Comparison of ENCODE assay signal across 11 mouse cellular contexts in the genomic region with DNA sequence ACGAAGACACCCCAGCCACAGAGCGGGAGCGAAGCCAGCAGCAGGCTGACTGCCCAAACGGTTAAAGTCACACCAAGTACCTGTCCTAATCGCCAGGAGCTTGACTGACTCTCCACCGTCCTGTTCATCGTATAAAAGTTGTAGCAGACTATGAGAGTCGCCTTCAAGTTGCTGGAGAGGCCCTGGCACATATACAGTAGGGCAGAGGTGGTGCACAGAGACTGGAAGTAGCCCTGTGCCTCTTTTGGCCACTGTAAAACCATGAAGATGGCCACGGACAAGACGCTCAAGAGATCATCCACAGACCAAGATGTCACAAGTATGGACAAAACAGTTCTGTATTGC. TPM values are rescaled to one million over a fixed set of nuclear protein-coding genes. Genes with fewer than 3 reads are reported as not detected.
DNase-seq lines count a peak whose midpoint lies in the region; ATAC-seq and TF ChIP-seq lines count a peak whose summit lies in the region.
"Had no signal": no experiment of that assay in that cellular context is flagged by ENCODE, and none has a peak within 500 bp of the region (broad histone marks: within the 10 kb centered on the region; RNA-seq: fewer than 3 reads in every experiment).

No protein-coding gene starts in this region.

- DNase-seq in heart, postnatal 0 days (ENCODE audit: low spot score), result no peak
- no peak for DNase-seq in heart, adult 9 months (ENCODE audit: low spot score in 2 of 2)
- DNase-seq in embryonic facial prominence, embryonic 11.5 days (ENCODE audit: low spot score), result no peak
- DNase-seq in hindbrain, postnatal 0 days (ENCODE audit: low spot score), result no peak
- DNase-seq in B cell, adult 2 months, result no peak
- no peak for DNase-seq in embryo, embryonic 10 days (ENCODE audit: low spot score)
- DNase-seq: kidney, adult 18-20 months; thymus, adult 2 months had no signal

- TF ChIP-seq EP300 in heart, postnatal 0 days (IDR thresholded peaks at IDR 0.05; ENCODE audit: low read depth), result no peak

- 12% methylated on average over 10 of the region's 10 CpGs for WGBS in heart, postnatal 0 days
- WGBS in embryonic facial prominence, embryonic 11.5 days, result 15% methylated on average over 10 of the region's 10 CpGs
- WGBS in hindbrain, postnatal 0 days, result 13% methylated on average over 10 of the region's 10 CpGs

- peak overlapping the region; percentile 58 for H3K4me2 ChIP-seq in heart, postnatal 0 days (ENCODE audit: low read depth, low read length)
- H3K4me2 ChIP-seq in embryonic facial prominence, embryonic 11.5 days (ENCODE audit: low read depth, low read length), result peak overlapping the region; percentile 82
- peak overlapping the region; percentile 80 for H3K4me2 ChIP-seq in hindbrain, postnatal 0 days (ENCODE audit: low read depth, low read length)
- H3K4me2 ChIP-seq in myocyte (ENCODE audit: low read depth), result peak overlapping the region; percentile 69

- ATAC-seq in heart, postnatal 0 days (ENCODE audit: insufficient read depth, low read depth), result no peak
- no peak for ATAC-seq in embryonic facial prominence, embryonic 11.5 days (replicated peaks; ENCODE audit: insufficient number of reproducible peaks, low FRiP score, low TSS enrichment, low read depth)
- no peak; the same call in 1 of the 2 replicates for ATAC-seq in hindbrain, postnatal 0 days
- ATAC-seq in activated CD4-positive, CD25-positive, alpha-beta regulatory T cell, adult 4 months, result no peak

- H3K79me2 ChIP-seq in myocyte (ENCODE audit: control insufficient read depth, insufficient read depth), result peaks cover 5% of the 10 kb centered on the region

- peaks cover 9% of the 10 kb centered on the region; the same call in 1 of the 2 replicates for H3K27me3 ChIP-seq in heart, postnatal 0 days (ENCODE audit: control insufficient read depth, insufficient read depth, low read length)
- H3K27me3 ChIP-seq in embryonic facial prominence, embryonic 11.5 days (ENCODE audit: control insufficient read depth, insufficient read depth, low read length), result peaks cover 5% of the 10 kb centered on the region
- no peaks in the 10 kb centered on the region for H3K27me3 ChIP-seq in hindbrain, postnatal 0 days (ENCODE audit: insufficient read depth, low read length)
- H3K27me3 ChIP-seq in myocyte (ENCODE audit: control insufficient read depth, insufficient read depth, insufficient read length), result no peaks in the 10 kb centered on the region

- H3K27ac ChIP-seq in heart, postnatal 0 days (ENCODE audit: low read depth), result no peak overlapping the region
- no peak overlapping the region for H3K27ac ChIP-seq in embryonic facial prominence, embryonic 11.5 days (replicated peaks; ENCODE audit: low read depth, low read length)
- no peak overlapping the region for H3K27ac ChIP-seq in hindbrain, postnatal 0 days

- no peaks in the 10 kb centered on the region for H3K36me3 ChIP-seq in heart, postnatal 0 days (replicated peaks; ENCODE audit: control insufficient read depth, insufficient read depth, low read length)
- no peaks in the 10 kb centered on the region for H3K36me3 ChIP-seq in embryonic facial prominence, embryonic 11.5 days (replicated peaks; ENCODE audit: control insufficient read depth, insufficient read depth, low read depth, low read length)
- H3K36me3 ChIP-seq in hindbrain, postnatal 0 days (ENCODE audit: insufficient read depth, low read length), result no peaks in the 10 kb centered on the region
- H3K36me3 ChIP-seq in myocyte (ENCODE audit: control insufficient read depth, insufficient read depth), result no peaks in the 10 kb centered on the region
- H3K36me3 ChIP-seq: G1E had no signal

- H3K4me1 ChIP-seq in heart, postnatal 0 days (ENCODE audit: control insufficient read depth, insufficient read depth), result 0 out of 2 replicates have a peak, but pooled peaks cover 4% of the 10 kb centered on the region
- no peaks in the 10 kb centered on the region for H3K4me1 ChIP-seq in embryonic facial prominence, embryonic 11.5 days (ENCODE audit: control insufficient read depth, insufficient read depth, low read length)
- no peaks in the 10 kb centered on the region for H3K4me1 ChIP-seq in hindbrain, postnatal 0 days (ENCODE audit: insufficient read depth, low read length)

- TF ChIP-seq CTCF in heart, postnatal 0 days (IDR thresholded peaks at IDR 0.05; ENCODE audit: low read depth), result no peak
- TF ChIP-seq CTCF in hindbrain, postnatal 0 days (IDR thresholded peaks at IDR 0.05; ENCODE audit: low read depth), result no peak

- H3ac ChIP-seq in myocyte (ENCODE audit: control insufficient read depth, insufficient read length), result no peak overlapping the region

- no peak for TF ChIP-seq POLR2A in myocyte (IDR thresholded peaks at IDR 0.05; ENCODE audit: insufficient read length, low read depth)

- H3K9me3 ChIP-seq in heart, postnatal 0 days (replicated peaks; ENCODE audit: control insufficient read depth, low read length), result no peaks in the 10 kb centered on the region
- H3K9me3 ChIP-seq in embryonic facial prominence, embryonic 11.5 days (replicated peaks; ENCODE audit: control insufficient read depth, low read length), result no peaks in the 10 kb centered on the region
- H3K9me3 ChIP-seq in hindbrain, postnatal 0 days (ENCODE audit: low read length), result no peaks in the 10 kb centered on the region

- H3K9ac ChIP-seq in heart, postnatal 0 days (replicated peaks; ENCODE audit: low read depth, low read length), result no peak overlapping the region
- peak overlapping the region; percentile 39; the same call in 1 of the 2 replicates for H3K9ac ChIP-seq in embryonic facial prominence, embryonic 11.5 days (replicated peaks; ENCODE audit: low read length)
- peak overlapping the region; percentile 56 for H3K9ac ChIP-seq in hindbrain, postnatal 0 days (replicated peaks; ENCODE audit: low read length)

- peak overlapping the region; percentile 28 for H3K4me3 ChIP-seq in heart, postnatal 0 days (ENCODE audit: low read depth, low read length)
- peak overlapping the region; percentile 41; the same call in 1 of the 2 replicates for H3K4me3 ChIP-seq in embryonic facial prominence, embryonic 11.5 days (ENCODE audit: low read depth, low read length)
- H3K4me3 ChIP-seq in hindbrain, postnatal 0 days (ENCODE audit: low read length), result peak overlapping the region; percentile 60
- H3K4me3 ChIP-seq in myocyte, result peak overlapping the region; percentile 38

TF ChIP-seq in myocyte, 11 proteins besides CTCF, POLR2A, EP300 and RAD21:
- no peak for TF ChIP-seq MAX (IDR thresholded peaks at IDR 0.05; ENCODE audit: low read depth)

RNA-seq across cellular contexts. Expression of a gene that starts 0.9 kb away (rescaled TPM):
- not detected in 2 replicates for total RNA-seq in heart, postnatal 0 days (2014; rRNA removed; ENCODE audit: low replicate concordance)
- polyA plus RNA-seq in heart, postnatal 0 days (2015; fragmentation: Nextera tagmentation; extraction: Ambion mirVana), result not detected in 2 replicates
- 0.21 and 0.29 TPM in 2 replicates for polyA plus RNA-seq in embryonic facial prominence, embryonic 11.5 days (2014; fragmentation: Nextera tagmentation; extraction: Ambion mirVana)
- total RNA-seq in hindbrain, postnatal 0 days (2014; rRNA removed), result 2.5 and 4.1 TPM in 2 replicates
- 3.9 and 4.1 TPM in 2 replicates for polyA plus RNA-seq in hindbrain, postnatal 0 days (2015; fragmentation: Nextera tagmentation; extraction: Ambion mirVana)
- polyA plus RNA-seq in myocyte (2012; fragmentation: generic; extraction: Trizol), result 1.9 TPM
- polyA plus RNA-seq in activated CD4-positive, CD25-positive, alpha-beta regulatory T cell, adult 4 months (2017; shearing (Covaris generic)), result under 1 TPM in 1 of 2 experiments, not detected in 1; 0.11 TPM
- polyA plus RNA-seq: G1E; thymus, adult 2 months had no signal
